Mouse (Mus musculus) skeletal muscle tissue, adult 2 months (tissue): ENCODE data around the gene Mon2.
A peak's percentile ranks its signal among the peaks of the same experiment; 100 is the strongest.
"Not testable (repeated sequence)": the region's sequence is repeated elsewhere in the genome, so short reads cannot be mapped to it uniquely, and the experiment has no call there.

ENCODE experiments used
- DNase-seq: peaks from one replicate; pipeline ENCODE4 v3.0.0-alpha.2; 2012; ENCODE audit warnings: low read depth, low spot score

Gene Mon2

DNA sequence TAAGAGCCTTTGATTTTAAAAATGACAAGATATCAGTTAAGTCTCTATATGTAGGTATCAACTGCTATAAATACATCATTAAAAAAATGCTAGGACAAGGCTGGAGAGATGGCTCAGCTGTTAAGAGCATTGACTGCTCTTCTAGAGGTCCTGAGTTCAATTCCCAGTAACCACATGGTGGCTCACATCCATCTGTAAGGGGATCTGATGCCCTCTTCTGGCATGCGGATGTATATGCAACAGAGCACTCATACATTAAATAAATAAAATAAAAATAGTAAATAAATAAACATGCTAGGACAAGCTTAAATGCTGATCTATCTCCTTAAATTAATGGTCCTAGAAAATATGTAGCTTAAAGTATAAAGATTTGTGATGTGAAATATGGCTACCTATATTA, 19.2 kb downstream of the Mon2 start:
- no peak for DNase-seq

DNA sequence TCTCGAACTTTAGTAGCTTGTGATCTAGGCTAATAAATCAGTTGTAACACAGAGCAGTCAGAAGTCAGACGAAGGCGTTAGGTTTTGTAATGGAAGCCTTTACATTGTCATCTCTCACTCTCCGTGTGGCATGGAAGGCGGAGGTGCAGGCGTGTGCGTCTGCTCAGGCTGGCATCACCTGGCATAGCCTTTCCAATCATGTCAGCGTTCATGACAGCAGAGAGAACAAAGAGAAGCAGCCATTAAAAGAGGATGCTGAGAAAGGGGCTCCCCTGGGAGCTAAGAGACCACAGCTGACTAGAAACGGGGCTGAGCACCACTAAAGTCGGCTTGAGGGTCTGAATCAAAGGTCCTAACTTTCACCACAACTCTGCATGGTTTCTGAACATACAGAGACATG, 19.8 kb downstream of the Mon2 start:
- DNase-seq, result no peak

- DNase-seq, result no peak
Observed at GRCm38 (mm10) chr10:123055205-123056000, 20.9 kb downstream of the Mon2 start.

- DNase-seq, result no peak
Observed at GRCm38 (mm10) chr10:123053557-123053956, 22.7 kb downstream of the Mon2 start.

- DNase-seq, result no peak
Observed at GRCm38 (mm10) chr10:123052021-123052420, 24.3 kb downstream of the Mon2 start.

- no peak for DNase-seq
Observed at GRCm38 (mm10) chr10:123048730-123049129, 27.6 kb downstream of the Mon2 start.

GRCm38 (mm10) chr10:123039936-123040335, 36.4 kb downstream of the Mon2 start:
- no peak for DNase-seq

- DNase-seq, result no peak
Observed at GRCm38 (mm10) chr10:123032078-123032646, 44.1 kb downstream of the Mon2 start.

GRCm38 (mm10) chr10:123031449-123031848, 44.9 kb downstream of the Mon2 start:
- no peak for DNase-seq

GRCm38 (mm10) chr10:123030589-123030988, 45.7 kb downstream of the Mon2 start:
- DNase-seq, result no peak

- no peak for DNase-seq
Observed at GRCm38 (mm10) chr10:123028949-123029348, 47.4 kb downstream of the Mon2 start.

DNA sequence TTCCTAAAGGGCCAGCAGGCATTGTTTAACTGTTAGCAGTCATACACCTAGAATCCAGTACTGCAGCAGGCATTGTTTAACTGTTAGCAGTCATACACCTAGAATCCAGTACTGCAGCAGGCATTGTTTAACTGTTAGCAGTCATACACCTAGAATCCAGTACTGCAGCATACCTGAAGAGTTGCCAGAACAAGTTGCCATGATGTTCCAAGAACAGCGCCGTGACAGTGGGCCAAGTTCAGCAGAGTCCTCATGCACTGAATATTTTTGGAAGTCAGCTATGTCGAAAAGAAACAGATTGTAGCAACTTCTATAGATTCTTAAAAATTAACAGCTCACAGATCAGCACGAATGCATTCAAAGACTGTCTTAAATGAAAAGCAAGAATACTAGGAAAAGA, 49.6 kb downstream of the Mon2 start:
- DNase-seq, result not testable (repeated sequence)

GRCm38 (mm10) chr10:123013435-123013834, 62.9 kb downstream of the Mon2 start:
- DNase-seq, result no peak

DNA sequence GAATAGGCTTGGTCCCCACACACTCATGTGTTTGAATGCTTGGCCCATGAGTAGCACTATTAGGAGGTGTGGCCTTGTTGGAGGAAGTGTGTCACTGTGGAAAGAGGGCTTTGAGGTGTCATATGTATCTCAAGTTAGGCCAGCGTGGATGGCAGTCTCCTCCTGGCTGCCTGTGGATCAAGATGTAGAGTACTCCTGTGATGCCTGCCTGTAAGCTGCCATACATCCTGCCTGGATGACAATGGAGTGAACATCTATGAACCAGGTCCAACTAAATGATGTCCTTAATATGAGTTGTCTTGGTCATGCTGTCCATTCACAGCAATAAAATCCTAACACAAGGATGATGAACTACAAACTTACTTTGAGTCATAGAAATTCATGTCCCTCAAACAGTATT, 64.9 kb downstream of the Mon2 start:
- DNase-seq, result no peak

GRCm38 (mm10) chr10:123005237-123006185, 70.8 kb downstream of the Mon2 start:
- DNase-seq, result peak; percentile 43

- DNase-seq, result no peak
Observed at GRCm38 (mm10) chr10:123004475-123005236, 71.6 kb downstream of the Mon2 start.

DNA sequence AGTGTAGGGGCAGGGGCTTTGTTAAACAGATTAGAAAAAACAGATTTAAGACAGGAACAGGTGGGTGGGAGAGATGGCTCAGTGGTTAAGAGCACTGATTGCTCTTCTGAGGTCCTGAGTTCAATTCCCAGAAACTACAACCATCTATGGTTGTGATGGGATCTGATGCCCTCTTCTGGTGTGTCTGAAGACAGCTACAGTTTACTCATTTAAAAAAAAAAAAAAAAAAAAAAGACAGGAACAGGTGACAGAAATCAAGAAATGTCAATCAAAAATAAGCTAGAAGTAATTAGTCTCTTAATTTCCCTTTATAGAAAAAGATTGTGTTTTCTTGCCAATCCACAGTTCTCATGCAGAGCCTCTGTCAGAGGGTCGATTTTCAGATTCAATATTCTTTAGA, 74.3 kb downstream of the Mon2 start:
- DNase-seq, result no peak

GRCm38 (mm10) chr10:123001363-123001762, 74.9 kb downstream of the Mon2 start:
- no peak for DNase-seq

DNA sequence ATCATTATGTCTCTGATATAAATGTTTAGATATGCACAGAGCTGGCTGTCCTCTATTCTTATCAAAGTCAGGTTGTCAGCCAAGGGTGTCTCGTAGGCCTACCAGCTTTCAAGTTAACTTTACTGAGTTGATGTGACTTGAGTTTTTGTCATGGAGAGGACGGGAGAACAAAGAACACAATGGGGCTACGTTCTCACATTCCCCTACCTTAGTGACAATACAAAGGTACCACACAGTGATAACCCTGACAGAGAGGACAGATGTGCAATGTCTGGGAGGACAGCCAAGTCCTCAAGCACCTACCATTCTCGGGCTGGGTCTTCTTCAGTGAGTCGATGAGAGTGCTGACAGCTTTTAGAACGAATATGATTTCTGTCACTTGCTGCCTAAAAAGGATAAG, 76.9 kb downstream of the Mon2 start:
- no peak for DNase-seq

GRCm38 (mm10) chr10:122997852-122998251, 78.5 kb downstream of the Mon2 start:
- DNase-seq, result no peak

DNA sequence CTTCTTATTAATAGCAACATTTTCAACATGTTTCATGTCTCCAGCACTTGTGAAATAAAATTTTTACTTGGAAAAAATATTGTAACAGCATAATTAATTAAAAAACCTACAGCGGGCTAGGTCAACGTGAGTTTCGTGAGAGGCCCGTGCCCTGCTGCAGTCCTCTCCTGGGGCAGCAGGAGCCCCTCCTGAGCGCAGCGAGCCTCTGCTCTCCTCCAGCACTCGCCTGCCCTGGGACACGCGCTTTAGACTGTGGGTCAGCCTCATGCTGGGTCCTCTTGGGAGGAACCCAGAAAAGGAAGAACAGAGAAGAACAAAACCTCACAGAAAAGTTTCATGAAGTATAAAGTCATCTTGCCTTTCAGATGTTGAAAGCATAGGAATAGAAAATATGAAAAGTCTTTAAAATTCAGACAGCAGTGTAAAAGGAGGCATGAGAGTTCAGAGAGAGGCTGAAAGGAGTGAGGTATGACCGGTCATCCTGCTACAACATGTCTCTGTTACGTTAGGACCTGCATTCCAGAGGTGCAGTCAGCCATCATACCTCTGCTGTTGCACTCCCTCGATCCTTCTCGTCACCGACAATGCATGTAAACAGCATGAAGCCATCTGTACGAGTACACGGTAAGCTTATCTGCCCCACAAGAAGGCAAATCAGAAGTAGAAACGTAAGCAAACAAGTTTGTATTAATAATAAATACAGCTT, 81.8 kb downstream of the Mon2 start:
- DNase-seq, result no peak
